Mouse (Mus musculus) midbrain, embryonic 12.5 days (tissue): ENCODE results near the gene Akr1b8. TPM values are rescaled to one million over a fixed set of nuclear protein-coding genes. Genes with fewer than 3 reads are reported as not detected.
A peak's percentile ranks its signal among the peaks of the same experiment; 100 is the strongest.

ENCODE experiments used
- ATAC-seq: fragments of 200-750 bp; cut with Nextera tagmentation; 2 replicates; pipeline ENCODE4 v1.8.0; 2017; ENCODE audit warnings: low read depth, moderate TSS enrichment, moderate library complexity; ENCODE audit not compliant: low FRiP score
- H3K27ac ChIP-seq: fragments of 300-500 bp; sonication (generic); replicated peaks from 2 replicates; pipeline ENCODE4 v1.5.1; 2016; ENCODE audit warnings: mild to moderate bottlenecking
- H3K27me3 ChIP-seq: fragments of 300-500 bp; sonication (generic); 2 replicates; pipeline ENCODE4 v1.6.1; 2016; ENCODE audit warnings: mild to moderate bottlenecking
- H3K36me3 ChIP-seq: fragments of 300-500 bp; sonication (generic); 2 replicates; pipeline ENCODE4 v1.6.1; 2016
- H3K4me1 ChIP-seq: fragments of 300-500 bp; sonication (generic); 2 replicates; pipeline ENCODE4 v1.6.1; 2016
- H3K4me2 ChIP-seq: fragments of 300-500 bp; sonication (generic); replicated peaks from 2 replicates; pipeline ENCODE4 v1.6.1; 2016; ENCODE audit warnings: mild to moderate bottlenecking, moderate library complexity
- H3K4me3 ChIP-seq: fragments of 300-500 bp; sonication (generic); 2 replicates; pipeline ENCODE4 v1.5.1; 2016; ENCODE audit warnings: mild to moderate bottlenecking
- H3K9ac ChIP-seq: fragments of 300-500 bp; sonication (generic); replicated peaks from 2 replicates; pipeline ENCODE4 v1.6.1; 2016; ENCODE audit warnings: mild to moderate bottlenecking, moderate library complexity
- H3K9me3 ChIP-seq: fragments of 300-500 bp; sonication (generic); 2 replicates; pipeline ENCODE4 v1.6.1; 2016; ENCODE audit warnings: mild to moderate bottlenecking
- WGBS: fragments of 180-500 bp; shearing (Covaris S2); methylation state at CpG from one replicate; pipeline ENCODE4 v1.1.7; 2016; 5-methylcytosine and 5-hydroxymethylcytosine counted together
- polyA plus RNA-seq: library from polyadenylated mRNA; unstranded; fragments of >200 nt; fragmentation: Nextera tagmentation; extraction: Ambion mirVana; gene quantifications from 2 replicates; pipeline ENCODE4 v1.2.1, GENCODE M21; 2016

The Akr1b8 gene
- polyA plus RNA-seq, result 15.7 and 18.3 TPM in 2 replicates

GRCm38 (mm10) chr6:34353658-34354353, at the start of gene Akr1b8:
Gene Akr1b8 (plus strand): TSS chr6:34354119.
- H3K27ac ChIP-seq, result no peak within 1 kb of the TSS
- ATAC-seq, result peak; percentile 56; the same call in 1 of the 2 replicates
- peaks cover 10% of the 10 kb centered on the region; the same call in 1 of the 2 replicates for H3K4me1 ChIP-seq
- peak within 1 kb of the TSS; percentile 51 for H3K4me2 ChIP-seq
- peak within 1 kb of the TSS; percentile 27 for H3K4me3 ChIP-seq
- H3K9me3 ChIP-seq, result no peaks in the 10 kb centered on the region
- H3K9ac ChIP-seq, result no peak within 1 kb of the TSS; the same call in 1 of the 2 replicates
- WGBS, result 16% methylated on average over 16 of the region's 16 CpGs
- H3K27me3 ChIP-seq, result no peaks in the 10 kb centered on the region
- no peaks in the 10 kb centered on the region for H3K36me3 ChIP-seq

DNA sequence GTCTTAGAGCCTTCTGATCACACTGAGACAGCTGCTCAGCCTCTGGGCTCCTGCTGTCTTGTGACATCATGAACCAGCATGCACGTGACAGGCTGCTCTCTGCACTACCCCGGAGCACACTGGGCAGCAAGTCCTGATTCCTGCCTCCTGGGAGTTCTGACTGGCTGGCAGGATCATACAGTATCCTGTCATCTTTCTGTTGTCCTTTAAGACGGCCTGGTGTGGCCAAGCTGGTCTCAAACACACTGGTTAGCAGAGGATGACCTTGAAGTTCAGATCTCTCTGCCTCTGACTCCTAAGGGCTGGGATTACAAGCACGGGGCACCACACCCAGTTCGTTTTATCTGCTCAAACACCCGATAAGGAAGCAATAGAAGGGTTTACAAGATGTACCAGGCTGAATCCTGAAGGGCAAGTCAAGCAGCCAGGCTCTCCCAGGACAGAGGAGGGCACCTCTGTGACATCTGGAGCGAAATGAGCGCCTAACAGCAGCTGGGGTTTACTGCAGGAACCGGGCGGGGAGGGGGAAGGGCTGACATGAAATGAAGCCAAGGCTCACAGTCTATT, 49.2 kb upstream of the Akr1b8 start:
- H3K27ac ChIP-seq, result no peak overlapping the region
- no peak overlapping the region for H3K9ac ChIP-seq
- ATAC-seq, result no peak
- H3K27me3 ChIP-seq, result no peaks in the 10 kb centered on the region
- no peak overlapping the region for H3K4me2 ChIP-seq
- 80% methylated on average over 10 of the region's 10 CpGs for WGBS
- H3K4me3 ChIP-seq, result no peak overlapping the region
- H3K9me3 ChIP-seq, result no peaks in the 10 kb centered on the region
- no peaks in the 10 kb centered on the region for H3K4me1 ChIP-seq
- H3K36me3 ChIP-seq, result peaks cover 47% of the 10 kb centered on the region

- no peaks in the 10 kb centered on the region for H3K9me3 ChIP-seq
- 91% methylated on average over 6 of the region's 6 CpGs for WGBS
- H3K27me3 ChIP-seq, result no peaks in the 10 kb centered on the region
- no peak overlapping the region for H3K4me2 ChIP-seq
- no peak for ATAC-seq
- peaks cover 67% of the 10 kb centered on the region for H3K36me3 ChIP-seq
- no peaks in the 10 kb centered on the region for H3K4me1 ChIP-seq
- no peak overlapping the region for H3K27ac ChIP-seq
- no peak overlapping the region for H3K4me3 ChIP-seq
- H3K9ac ChIP-seq, result no peak overlapping the region
Observed at GRCm38 (mm10) chr6:34306797-34307196, 47.1 kb upstream of the Akr1b8 start.

- 91% methylated on average over 6 of the region's 6 CpGs for WGBS
- peaks cover 57% of the 10 kb centered on the region for H3K36me3 ChIP-seq
- no peak for ATAC-seq
Observed at GRCm38 (mm10) chr6:34309526-34309925, 44.4 kb upstream of the Akr1b8 start.

GRCm38 (mm10) chr6:34310023-34310595, 43.8 kb upstream of the Akr1b8 start:
- 94% methylated on average over 11 of the region's 11 CpGs for WGBS

More at GRCm38 (mm10) chr6:34309526-34309925, 44.4 kb upstream of the Akr1b8 start:
- H3K27me3 ChIP-seq, result no peaks in the 10 kb centered on the region
- no peak overlapping the region for H3K27ac ChIP-seq
- no peaks in the 10 kb centered on the region for H3K9me3 ChIP-seq
- no peak overlapping the region for H3K4me3 ChIP-seq
- no peak overlapping the region for H3K4me2 ChIP-seq
- no peak overlapping the region for H3K9ac ChIP-seq
- H3K4me1 ChIP-seq, result no peaks in the 10 kb centered on the region

GRCm38 (mm10) chr6:34313386-34313785, 40.5 kb upstream of the Akr1b8 start:
- Histone ChIP-seq H3K4me1 (peaks cover 14% of the 10 kb centered on the region), H3K4me2 (no peak overlapping the region), H3K9me3 (no peaks in the 10 kb centered on the region), H3K27me3 (no peaks in the 10 kb centered on the region; the same call in 1 of the 2 replicates), H3K36me3 (peaks cover 33% of the 10 kb centered on the region), H3K9ac (no peak overlapping the region), H3K27ac (no peak overlapping the region), H3K4me3 (no peak overlapping the region)
- WGBS, result 87% methylated on average over 9 of the region's 9 CpGs
- no peak for ATAC-seq

More at GRCm38 (mm10) chr6:34310023-34310595, 43.8 kb upstream of the Akr1b8 start:
- H3K9me3 ChIP-seq, result no peaks in the 10 kb centered on the region
- no peak overlapping the region for H3K9ac ChIP-seq
- ATAC-seq, result no peak
- no peaks in the 10 kb centered on the region for H3K27me3 ChIP-seq
- no peaks in the 10 kb centered on the region for H3K4me1 ChIP-seq
- H3K4me2 ChIP-seq, result no peak overlapping the region
- H3K27ac ChIP-seq, result no peak overlapping the region
- H3K4me3 ChIP-seq, result no peak overlapping the region
- H3K36me3 ChIP-seq, result peaks cover 53% of the 10 kb centered on the region

GRCm38 (mm10) chr6:34313921-34314320, 40.0 kb upstream of the Akr1b8 start:
- Histone ChIP-seq H3K27me3 (peaks cover 5% of the 10 kb centered on the region), H3K4me2 (no peak overlapping the region), H3K4me3 (no peak overlapping the region), H3K36me3 (peaks cover 28% of the 10 kb centered on the region), H3K9me3 (no peaks in the 10 kb centered on the region), H3K27ac (no peak overlapping the region), H3K4me1 (peaks cover 14% of the 10 kb centered on the region), H3K9ac (no peak overlapping the region)
- ATAC-seq, result no peak
- WGBS, result 97% methylated on average over 2 of the region's 2 CpGs

DNA sequence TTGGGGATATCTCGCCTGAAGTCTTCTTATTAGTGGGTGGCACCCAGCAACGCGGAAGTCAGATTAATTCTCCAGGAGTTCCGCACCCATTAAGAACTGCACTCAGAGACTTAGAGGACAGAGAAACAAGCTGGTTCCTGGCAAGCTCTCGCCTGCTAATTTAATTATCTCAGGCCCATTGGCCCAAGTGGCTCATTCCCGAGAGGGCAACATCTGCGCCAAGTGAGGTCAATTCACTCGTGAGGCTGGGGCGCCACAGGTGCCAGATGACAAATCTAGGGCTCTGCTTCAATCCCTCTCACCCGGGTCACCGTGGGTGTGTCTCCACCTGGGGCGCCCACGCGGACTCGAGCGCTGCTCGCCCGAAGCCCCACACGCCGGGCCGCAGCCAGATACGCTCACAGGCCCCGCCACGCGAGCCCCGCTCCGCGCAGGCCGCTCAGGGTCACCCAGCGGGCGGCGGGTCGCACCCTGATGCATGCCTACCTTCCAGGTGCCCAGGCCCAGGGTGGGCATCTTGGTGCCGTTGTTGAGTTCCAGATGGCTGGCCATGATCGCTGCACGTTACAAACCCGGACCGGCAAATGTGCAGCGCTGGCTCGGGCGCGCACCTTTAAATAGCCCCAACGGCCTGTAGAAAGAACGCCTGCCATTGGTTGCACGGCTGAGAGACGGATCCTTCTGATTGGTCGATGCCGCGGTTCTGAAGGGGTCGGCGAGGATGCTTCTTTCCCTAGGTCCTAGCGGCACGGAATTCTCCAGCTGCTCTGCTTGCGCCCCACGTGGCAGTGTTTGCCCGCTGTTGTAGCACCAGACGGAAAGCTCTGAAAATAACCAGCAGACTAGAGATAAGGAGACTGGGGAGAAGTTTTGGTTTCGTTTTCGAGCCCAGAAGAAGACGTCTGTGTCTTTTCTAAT, 36.8 kb upstream of the Akr1b8 start, which contains the start of gene Akr1b3:
Gene Akr1b3, minus strand, starts transcription at position 625 of the 918 bp plus-strand sequence.
- Histone ChIP-seq H3K27ac (no peak within 1 kb of the TSS), H3K27me3 (peaks cover 7% of the 10 kb centered on the region), H3K4me1 (peaks cover 14% of the 10 kb centered on the region), H3K9ac (peak within 1 kb of the TSS; percentile 70), H3K9me3 (no peaks in the 10 kb centered on the region), H3K4me2 (peak within 1 kb of the TSS; percentile 91), H3K36me3 (no peaks in the 10 kb centered on the region), H3K4me3 (peak within 1 kb of the TSS; percentile 79)
- ATAC-seq, result peak; percentile 100
- 1% methylated on average over 60 of the region's 60 CpGs for WGBS

GRCm38 (mm10) chr6:34318172-34318571, 35.7 kb upstream of the Akr1b8 start:
- no peaks in the 10 kb centered on the region for H3K9me3 ChIP-seq
- no peak overlapping the region for H3K4me2 ChIP-seq
- H3K4me1 ChIP-seq, result peaks cover 14% of the 10 kb centered on the region
- H3K27me3 ChIP-seq, result peaks cover 7% of the 10 kb centered on the region
- no peak overlapping the region for H3K27ac ChIP-seq
- no peaks in the 10 kb centered on the region for H3K36me3 ChIP-seq
- 66% methylated on average over 5 of the region's 5 CpGs for WGBS
- ATAC-seq, result no peak
- no peak overlapping the region for H3K9ac ChIP-seq
- no peak overlapping the region for H3K4me3 ChIP-seq

DNA sequence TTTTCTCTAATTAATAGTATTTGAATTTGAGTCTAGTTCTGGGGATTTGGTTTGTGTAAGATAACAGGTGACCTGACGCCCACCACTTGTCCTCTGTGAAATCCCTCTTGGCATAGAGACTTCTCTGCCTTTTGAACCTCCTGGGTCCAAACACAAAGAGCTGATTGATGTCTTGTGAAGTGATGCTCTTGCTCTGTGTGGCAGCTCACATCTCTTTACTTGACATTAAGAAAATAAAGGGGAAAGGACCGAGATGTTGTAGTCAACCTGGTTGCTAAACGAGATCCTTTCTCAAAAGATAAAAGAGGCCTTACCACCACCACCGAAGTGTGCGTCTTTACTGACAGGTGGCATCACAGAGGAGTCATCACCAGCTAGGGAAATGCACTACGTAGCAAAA, 35.3 kb upstream of the Akr1b8 start:
- peaks cover 7% of the 10 kb centered on the region for H3K27me3 ChIP-seq
- H3K4me3 ChIP-seq, result no peak overlapping the region
- ATAC-seq, result no peak
- H3K4me1 ChIP-seq, result peaks cover 14% of the 10 kb centered on the region
- no peak overlapping the region for H3K4me2 ChIP-seq
- no peaks in the 10 kb centered on the region for H3K9me3 ChIP-seq
- H3K36me3 ChIP-seq, result no peaks in the 10 kb centered on the region
- WGBS, result 78% methylated on average over 6 of the region's 6 CpGs
- no peak overlapping the region for H3K27ac ChIP-seq
- H3K9ac ChIP-seq, result no peak overlapping the region

GRCm38 (mm10) chr6:34322121-34322520, 31.8 kb upstream of the Akr1b8 start:
- peaks cover 7% of the 10 kb centered on the region for H3K27me3 ChIP-seq
- 96% methylated on average over 7 of the region's 7 CpGs for WGBS
- ATAC-seq, result no peak

More at GRCm38 (mm10) chr6:34322121-34322520, 31.8 kb upstream of the Akr1b8 start:
- H3K4me2 ChIP-seq, result no peak overlapping the region
- H3K9me3 ChIP-seq, result no peaks in the 10 kb centered on the region
- no peaks in the 10 kb centered on the region for H3K4me1 ChIP-seq
- H3K36me3 ChIP-seq, result no peaks in the 10 kb centered on the region
- H3K27ac ChIP-seq, result no peak overlapping the region
- H3K4me3 ChIP-seq, result no peak overlapping the region
- no peak overlapping the region for H3K9ac ChIP-seq
